Mouse (Mus musculus): ENCODE data around the gene Zbtb42. TPM values are rescaled to one million over a fixed set of nuclear protein-coding genes. Genes with fewer than 3 reads are reported as not detected.

Gene Zbtb42
- polyA plus RNA-seq, 1 experiment from 2014 or later, result 8.2 TPM

DNA sequence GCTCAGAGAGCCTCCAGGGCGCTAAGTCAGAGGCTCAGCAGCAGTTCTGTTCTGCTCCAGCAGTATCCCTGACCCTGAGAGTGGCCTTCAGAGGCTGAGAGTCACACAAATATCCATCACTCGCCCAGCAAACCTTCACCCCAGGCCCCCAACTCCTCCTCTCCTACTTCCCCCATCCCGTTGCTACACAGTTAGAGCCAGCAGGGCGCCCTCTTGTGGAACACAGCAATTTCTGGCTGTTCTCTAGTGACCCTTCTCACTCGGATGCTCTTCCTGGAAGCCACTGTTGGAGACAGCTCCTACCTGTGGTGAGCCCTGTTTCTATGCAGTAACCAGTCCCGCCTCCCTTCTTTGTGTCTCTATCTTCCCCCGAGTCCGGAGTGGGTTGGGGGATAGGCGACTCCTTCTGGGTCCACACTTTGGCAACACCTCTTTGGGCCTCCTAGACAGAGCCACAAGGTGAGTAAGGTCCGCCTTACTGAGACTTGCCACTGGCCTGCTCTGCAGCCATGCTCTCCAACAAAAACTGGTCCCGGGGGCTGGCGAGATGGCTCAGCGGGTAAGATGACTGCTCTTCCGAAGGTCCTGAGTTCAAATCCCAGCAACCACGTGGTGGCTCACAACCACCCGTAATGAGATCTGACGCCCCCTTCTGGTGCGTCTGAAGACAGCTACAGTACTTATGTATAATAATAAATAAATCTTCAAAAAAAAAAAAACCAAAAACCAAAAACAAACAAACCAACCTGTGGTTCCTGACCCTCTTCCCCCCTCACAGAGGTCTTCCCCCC is 3.2 kb upstream of the Zbtb42 start:
- H3K4me1 ChIP-seq, result peaks cover 82% of the 10 kb centered on the region

DNA sequence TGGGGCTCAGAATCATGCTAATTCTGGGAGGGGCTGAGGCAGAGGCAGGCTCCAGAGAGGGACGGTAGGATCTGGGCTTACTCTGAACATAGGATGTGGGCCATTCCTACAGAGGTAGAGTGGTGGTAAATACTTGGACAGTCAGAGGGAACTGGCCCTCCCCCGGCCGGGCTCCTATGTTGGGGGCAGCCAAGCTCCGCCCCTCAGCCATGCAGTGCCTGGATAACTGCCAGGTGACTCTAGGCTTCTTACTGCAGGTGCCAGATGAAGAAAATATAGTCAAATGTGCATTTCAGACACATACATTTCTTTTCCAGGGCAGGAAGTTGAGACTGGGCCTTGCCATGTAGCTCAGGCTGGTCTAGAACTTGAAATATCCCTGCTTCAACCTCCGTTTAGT is 1.6 kb upstream of the Zbtb42 start:
- Histone ChIP-seq H3K36me3 (peaks cover 21% of the 10 kb centered on the region), H3K4me1 (peaks cover 79% of the 10 kb centered on the region), H3K27ac (replicated peaks) (no peak overlapping the region), H3K9me3 (replicated peaks) (no peaks in the 10 kb centered on the region), H3K27me3 (ENCODE audit: low read depth, poor library complexity, severe bottlenecking) (peaks cover 61% of the 10 kb centered on the region), H3K4me3 (no peak overlapping the region)
- WGBS, result 68% methylated on average over 5 of the region's 5 CpGs
- no peak for DNase-seq (ENCODE audit: low spot score)

More for the DNA sequence above, 3.2 kb upstream of the Zbtb42 start:
- 15% methylated on average over 18 of the region's 18 CpGs for WGBS
- Histone ChIP-seq H3K4me3 (peak overlapping the region; percentile 99), H3K27me3 (ENCODE audit: low read depth, poor library complexity, severe bottlenecking) (peaks cover 45% of the 10 kb centered on the region), H3K36me3 (peaks cover 25% of the 10 kb centered on the region), H3K9me3 (replicated peaks) (no peaks in the 10 kb centered on the region), H3K27ac (replicated peaks) (peak overlapping the region; percentile 99)
- peak; percentile 88 for DNase-seq (ENCODE audit: low spot score)

GRCm38 (mm10) chr12:112677943-112678554 is 579 bp upstream of the Zbtb42 start:
- peak overlapping the region; percentile 70 for H3K4me3 ChIP-seq
- 22% methylated on average over 19 of the region's 19 CpGs for WGBS
- peak overlapping the region; percentile 86 for H3K27ac ChIP-seq (replicated peaks)
- H3K36me3 ChIP-seq, result peaks cover 18% of the 10 kb centered on the region
- peaks cover 72% of the 10 kb centered on the region for H3K4me1 ChIP-seq
- no peaks in the 10 kb centered on the region for H3K9me3 ChIP-seq (replicated peaks)
- peaks cover 71% of the 10 kb centered on the region for H3K27me3 ChIP-seq (ENCODE audit: low read depth, poor library complexity, severe bottlenecking)
- DNase-seq (ENCODE audit: low spot score), result no peak

DNA sequence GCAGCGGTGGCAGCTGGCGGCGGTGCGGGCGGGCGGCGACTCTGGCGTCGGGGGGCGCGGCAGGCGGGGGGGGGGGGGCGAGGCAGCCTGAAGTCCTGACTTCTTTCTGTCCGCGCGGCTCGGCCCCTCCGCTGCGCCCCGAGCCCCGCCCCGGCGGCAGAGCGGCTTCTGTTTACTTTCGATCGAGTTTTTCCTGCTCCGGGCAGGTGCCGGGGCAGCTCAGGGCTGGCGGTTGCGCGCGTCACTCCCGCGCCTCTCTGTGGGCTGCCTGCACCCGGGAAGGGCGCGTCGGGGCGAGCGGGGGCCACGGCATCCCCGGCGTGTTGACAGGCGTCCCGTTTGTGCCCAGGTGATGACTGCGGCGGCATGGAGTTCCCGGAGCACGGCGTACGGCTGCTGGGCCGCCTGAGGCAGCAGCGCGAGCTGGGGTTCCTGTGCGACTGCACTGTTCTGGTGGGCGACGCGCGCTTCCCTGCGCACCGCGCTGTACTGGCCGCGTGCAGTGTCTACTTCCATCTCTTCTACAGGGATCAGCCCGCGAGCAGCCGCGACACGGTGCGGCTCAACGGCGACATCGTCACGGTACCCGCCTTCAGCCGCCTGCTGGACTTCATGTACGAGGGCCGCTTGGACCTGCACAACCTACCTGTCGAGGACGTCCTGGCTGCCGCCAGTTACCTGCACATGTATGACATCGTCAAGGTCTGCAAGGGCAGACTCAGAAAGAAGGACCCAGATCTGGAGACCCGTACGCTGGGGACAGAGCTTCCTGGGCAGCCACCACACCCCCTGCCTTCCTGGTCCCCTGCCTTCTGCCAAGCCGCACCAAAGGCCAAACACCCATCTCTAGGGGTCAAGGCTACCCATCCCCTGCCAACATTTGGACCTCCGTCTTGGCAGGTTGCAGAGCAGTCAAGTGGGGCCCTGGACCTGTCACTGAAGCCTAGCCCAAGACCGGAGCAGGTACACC is 684 bp downstream of the Zbtb42 start:
- peak overlapping the region; percentile 86 for H3K27ac ChIP-seq (replicated peaks)
- H3K4me3 ChIP-seq, result peak overlapping the region; percentile 70
- H3K27me3 ChIP-seq (ENCODE audit: low read depth, poor library complexity, severe bottlenecking), result peaks cover 76% of the 10 kb centered on the region
- peaks cover 73% of the 10 kb centered on the region for H3K4me1 ChIP-seq
- no peaks in the 10 kb centered on the region for H3K9me3 ChIP-seq (replicated peaks)
- H3K36me3 ChIP-seq, result peaks cover 18% of the 10 kb centered on the region
- peak; percentile 57 for DNase-seq (ENCODE audit: low spot score)
- WGBS, result 3% methylated on average over 75 of the region's 87 CpGs

GRCm38 (mm10) chr12:112683351-112683750 is 4.7 kb downstream of the Zbtb42 start:
- DNase-seq (ENCODE audit: low spot score), result no peak
- Histone ChIP-seq H3K27me3 (ENCODE audit: low read depth, poor library complexity, severe bottlenecking) (peaks cover 51% of the 10 kb centered on the region), H3K27ac (replicated peaks) (0 out of 2 replicates have a peak overlapping the region, but pooled peaks have one; percentile 23), H3K4me3 (no peak overlapping the region), H3K36me3 (peaks cover 25% of the 10 kb centered on the region), H3K4me1 (peaks cover 45% of the 10 kb centered on the region), H3K9me3 (replicated peaks) (no peaks in the 10 kb centered on the region)
- WGBS, result 48% methylated on average over 7 of the region's 7 CpGs

- H3K4me1 ChIP-seq, result peaks cover 17% of the 10 kb centered on the region
- no peak overlapping the region for H3K27ac ChIP-seq (replicated peaks)
- no peak overlapping the region for H3K4me3 ChIP-seq
- peaks cover 6% of the 10 kb centered on the region; the same call in 1 of the 2 replicates for H3K36me3 ChIP-seq
- no peak for DNase-seq (ENCODE audit: low spot score)
- peaks cover under 1% of the 10 kb centered on the region for H3K27me3 ChIP-seq (ENCODE audit: low read depth, poor library complexity, severe bottlenecking)
- H3K9me3 ChIP-seq (replicated peaks), result no peaks in the 10 kb centered on the region
- WGBS, result 80% methylated on average over 15 of the region's 15 CpGs
These were observed 9.8 kb downstream of the Zbtb42 start for GRCm38 (mm10) chr12:112688458-112688857.

DNA sequence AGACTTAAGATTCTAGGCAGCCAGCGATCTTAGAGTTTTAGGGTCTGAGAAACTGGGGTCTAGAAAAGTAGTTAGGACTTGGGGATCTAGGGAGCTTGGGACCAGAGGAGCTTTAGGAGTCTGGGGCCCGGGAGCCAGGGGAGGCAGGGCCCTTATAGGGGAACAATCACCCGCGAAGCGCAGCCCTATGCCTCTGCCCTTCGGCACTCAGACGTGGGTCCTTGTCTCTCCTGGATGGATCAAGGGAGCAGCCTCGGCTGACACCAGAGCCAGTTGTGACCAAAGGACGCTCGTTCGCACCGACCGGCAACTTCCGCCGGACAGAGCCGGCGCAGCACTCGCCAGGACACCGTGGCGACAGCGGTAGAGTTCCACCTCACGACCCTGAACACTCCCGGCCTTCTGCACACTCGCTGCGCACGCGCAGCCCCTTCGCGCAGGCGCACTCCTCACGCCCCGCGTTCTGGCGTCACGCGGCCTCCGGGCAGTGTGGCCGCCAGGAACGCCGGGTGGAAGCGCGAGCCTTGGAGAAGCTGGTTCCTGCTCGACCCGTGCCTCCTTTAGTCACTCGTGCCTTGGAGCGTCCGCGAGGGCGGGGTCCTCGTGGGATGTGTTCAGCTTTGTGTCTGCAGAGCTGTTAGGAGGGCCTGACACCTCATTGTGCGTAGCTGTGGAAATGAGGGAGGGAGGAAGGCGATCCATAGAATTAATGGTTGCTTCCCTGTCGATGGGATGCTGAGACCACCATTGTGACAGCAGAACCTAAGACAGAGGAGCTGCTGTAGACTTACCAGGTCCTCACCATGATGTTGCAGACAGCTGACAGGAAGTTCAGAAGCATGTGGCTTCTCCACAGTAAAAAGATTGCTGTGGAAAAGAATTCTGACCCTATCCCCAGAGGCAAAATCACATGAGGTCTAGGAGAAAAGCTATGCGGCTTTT is 14.8 kb downstream of the Zbtb42 start:
- 4% methylated on average over 54 of the region's 54 CpGs for WGBS
- Histone ChIP-seq H3K27me3 (ENCODE audit: low read depth, poor library complexity, severe bottlenecking) (peaks cover 3% of the 10 kb centered on the region), H3K4me3 (peak overlapping the region; percentile 77)

DNA sequence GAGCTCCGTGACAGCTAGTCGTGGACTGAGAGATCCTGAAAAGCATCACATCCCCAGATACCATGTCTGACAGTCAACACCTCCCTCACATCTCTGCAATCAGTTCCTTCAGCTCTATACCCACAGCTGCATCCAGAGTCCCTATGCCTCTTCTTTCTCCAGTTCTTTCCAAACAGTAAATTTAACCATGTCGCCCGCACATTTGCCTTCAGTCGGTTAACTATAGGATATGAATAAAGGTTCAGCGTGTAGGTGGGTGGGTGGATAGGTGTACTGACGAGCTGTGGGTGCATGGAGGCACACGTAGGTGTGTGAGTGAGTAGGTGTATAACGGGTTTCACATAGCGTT is 15.5 kb downstream of the Zbtb42 start:
- H3K27ac ChIP-seq (replicated peaks), result peak overlapping the region; percentile 95

More for the DNA sequence above, 14.8 kb downstream of the Zbtb42 start:
- H3K27ac ChIP-seq (replicated peaks), result peak overlapping the region; percentile 95
- H3K4me1 ChIP-seq, result peaks cover 22% of the 10 kb centered on the region
- H3K36me3 ChIP-seq, result no peaks in the 10 kb centered on the region
- no peaks in the 10 kb centered on the region for H3K9me3 ChIP-seq (replicated peaks)
- DNase-seq (ENCODE audit: low spot score), result peak; percentile 94

GRCm38 (mm10) chr12:112696806-112697425 is 18.3 kb downstream of the Zbtb42 start:
- no peak overlapping the region for H3K4me3 ChIP-seq
- no peak overlapping the region for H3K27ac ChIP-seq (replicated peaks)
- no peaks in the 10 kb centered on the region for H3K9me3 ChIP-seq (replicated peaks)
- no peaks in the 10 kb centered on the region for H3K36me3 ChIP-seq
- H3K4me1 ChIP-seq, result peaks cover 31% of the 10 kb centered on the region
- 88% methylated on average over 3 of the region's 3 CpGs for WGBS
- peaks cover 30% of the 10 kb centered on the region for H3K27me3 ChIP-seq (ENCODE audit: low read depth, poor library complexity, severe bottlenecking)
- no peak for DNase-seq (ENCODE audit: low spot score)

More for the DNA sequence above, 15.5 kb downstream of the Zbtb42 start:
- Histone ChIP-seq H3K4me1 (peaks cover 22% of the 10 kb centered on the region), H3K4me3 (peak overlapping the region; percentile 77), H3K27me3 (ENCODE audit: low read depth, poor library complexity, severe bottlenecking) (peaks cover 3% of the 10 kb centered on the region; the same call in 1 of the 2 replicates), H3K36me3 (no peaks in the 10 kb centered on the region), H3K9me3 (replicated peaks) (no peaks in the 10 kb centered on the region)
- WGBS, result 85% methylated on average over 10 of the region's 10 CpGs
- DNase-seq (ENCODE audit: low spot score), result no peak

DNA sequence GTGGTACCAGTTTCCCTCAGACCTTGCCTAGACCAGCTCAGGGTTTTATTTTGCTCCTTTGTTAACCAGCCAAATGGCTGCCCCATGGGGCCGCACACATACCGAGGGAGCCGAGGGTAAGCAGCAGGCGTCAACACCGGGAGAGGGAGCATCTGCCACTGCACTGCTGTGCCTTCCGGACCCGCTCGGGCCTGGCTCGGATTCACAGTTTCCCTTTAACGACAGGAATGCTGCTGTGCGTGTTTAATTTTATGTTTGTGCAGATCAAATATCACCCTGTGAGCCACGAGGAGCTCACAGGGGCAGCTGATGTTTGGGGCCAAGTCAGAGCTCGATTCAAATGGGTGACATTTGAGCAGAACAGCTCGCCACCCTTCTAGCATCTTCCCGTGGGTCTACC is 21.9 kb downstream of the Zbtb42 start:
- peaks cover 43% of the 10 kb centered on the region for H3K27me3 ChIP-seq (ENCODE audit: low read depth, poor library complexity, severe bottlenecking)
- DNase-seq (ENCODE audit: low spot score), result no peak
- peaks cover 9% of the 10 kb centered on the region for H3K4me1 ChIP-seq
- H3K27ac ChIP-seq (replicated peaks), result no peak overlapping the region
- no peaks in the 10 kb centered on the region for H3K9me3 ChIP-seq (replicated peaks)
- 24% methylated on average over 15 of the region's 15 CpGs for WGBS
- no peaks in the 10 kb centered on the region for H3K36me3 ChIP-seq
- peak overlapping the region; percentile 0; the same call in 1 of the 2 replicates for H3K4me3 ChIP-seq

Measured in midbrain, embryonic 10.5 days (tissue).